Mouse (Mus musculus) ES-E14 (cell line): ENCODE data around the gene Zfp36l2.
"Not testable (repeated sequence)": the region's sequence is repeated elsewhere in the genome, so short reads cannot be mapped to it uniquely, and the experiment has no call there.

Experiments
- CHD2 ChIP-seq: IDR thresholded peaks from 2 replicates; pipeline ENCODE4 v1.6.1; 2014; ENCODE audit warnings: mild to moderate bottlenecking, low read depth, low read length, inconsistent platforms
- HCFC1 ChIP-seq: IDR thresholded peaks from 2 replicates; pipeline ENCODE4 v1.6.1; 2012; ENCODE audit warnings: low read length, inconsistent platforms, borderline replicate concordance; ENCODE audit not compliant: insufficient read depth
- MAFK ChIP-seq: IDR thresholded peaks from 2 replicates; pipeline ENCODE4 v1.6.1; 2014; ENCODE audit warnings: mild to moderate bottlenecking, low read depth, low read length, inconsistent platforms; ENCODE audit not compliant: insufficient read depth

- TF ChIP-seq MAFK, HCFC1, CHD2: not testable (repeated sequence)
Observed at GRCm38 (mm10) chr17:84234785-84235184, 47.0 kb upstream of the Zfp36l2 start.
